Mouse (Mus musculus): ENCODE data around the gene Gm12169.

DNA sequence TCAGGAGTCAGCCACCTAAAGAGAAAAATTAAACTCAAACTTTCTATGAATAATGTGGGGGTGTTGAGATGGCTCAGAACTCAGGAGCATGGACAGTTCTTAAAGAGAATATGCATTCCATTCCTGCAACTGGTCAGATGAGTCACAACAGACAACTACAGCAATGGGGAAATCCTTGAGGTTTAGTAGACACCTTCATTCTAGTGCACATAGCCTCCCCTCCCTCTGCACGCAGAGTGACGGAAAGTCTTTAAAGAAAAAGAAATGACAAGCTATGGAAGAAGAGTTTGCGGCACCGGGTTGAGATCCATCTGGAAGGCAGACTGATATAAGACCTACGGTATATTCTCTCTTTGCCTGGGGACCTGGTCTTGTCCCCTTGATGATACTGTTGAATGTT is 14.1 kb upstream of the Gm12169 start:
- TF ChIP-seq POLR2A (IDR thresholded peaks at IDR 0.05; ENCODE audit: insufficient read depth, low read depth, low read length): no peak
- no peak for TF ChIP-seq CTCF (IDR thresholded peaks at IDR 0.05)
